Mouse (Mus musculus) forebrain, embryonic 16.5 days (tissue): Measurements from ENCODE around the gene Amz2. TPM values are rescaled to one million over a fixed set of nuclear protein-coding genes. Genes with fewer than 3 reads are reported as not detected.

Source experiments
- ATAC-seq: fragments of 200-750 bp; cut with Nextera tagmentation; 2 replicates; pipeline ENCODE4 v1.8.0; 2017; ENCODE audit warnings: mild to moderate bottlenecking, moderate library complexity
- H3K27ac ChIP-seq: fragments of 300-500 bp; sonication (generic); 2 replicates; pipeline ENCODE4 v1.5.1; 2014; ENCODE audit warnings: low read length, control low read depth
- H3K27me3 ChIP-seq: fragments of 300-500 bp; sonication (generic); replicated peaks from 2 replicates; pipeline ENCODE4 v1.6.1; 2014; ENCODE audit warnings: low read length; ENCODE audit not compliant: control insufficient read depth, insufficient read depth
- H3K36me3 ChIP-seq: fragments of 300-500 bp; sonication (generic); 2 replicates; pipeline ENCODE4 v1.6.1; 2014; ENCODE audit not compliant: control insufficient read depth, insufficient read depth
- H3K4me1 ChIP-seq: fragments of 300-500 bp; sonication (generic); replicated peaks from 2 replicates; pipeline ENCODE4 v1.6.1; 2014; ENCODE audit warnings: low read length; ENCODE audit not compliant: control insufficient read depth, insufficient read depth
- H3K4me2 ChIP-seq: fragments of 300-500 bp; sonication (generic); 2 replicates; pipeline ENCODE4 v1.6.1; 2014; ENCODE audit warnings: mild to moderate bottlenecking, low read length, control low read depth
- H3K4me3 ChIP-seq: fragments of 300-500 bp; sonication (generic); replicated peaks from 2 replicates; pipeline ENCODE4 v1.5.1; 2014; ENCODE audit warnings: mild to moderate bottlenecking, low read length, control low read depth
- H3K9ac ChIP-seq: fragments of 300-500 bp; sonication (generic); replicated peaks from 2 replicates; pipeline ENCODE4 v1.6.1; 2014; ENCODE audit warnings: low read depth, low read length, control low read depth
- H3K9me3 ChIP-seq: fragments of 300-500 bp; sonication (generic); 2 replicates; pipeline ENCODE4 v1.6.1; 2016; ENCODE audit warnings: low read length; ENCODE audit not compliant: control insufficient read depth
- WGBS: fragments of 180-500 bp; shearing (Covaris S2); extraction: QIAGEN DNeasy Blood & Tissue Kit; methylation state at CpG from one replicate; pipeline ENCODE4 v1.1.7; 2014; 5-methylcytosine and 5-hydroxymethylcytosine counted together
- polyA plus RNA-seq: library from polyadenylated mRNA; unstranded; fragments of >200 nt; fragmentation: Nextera tagmentation; extraction: Ambion mirVana; gene quantifications from 2 replicates; pipeline ENCODE4 v1.2.1, GENCODE M21; 2015

Gene Amz2
- polyA plus RNA-seq, 1 experiment from 2014 or later: 70.5 TPM

DNA sequence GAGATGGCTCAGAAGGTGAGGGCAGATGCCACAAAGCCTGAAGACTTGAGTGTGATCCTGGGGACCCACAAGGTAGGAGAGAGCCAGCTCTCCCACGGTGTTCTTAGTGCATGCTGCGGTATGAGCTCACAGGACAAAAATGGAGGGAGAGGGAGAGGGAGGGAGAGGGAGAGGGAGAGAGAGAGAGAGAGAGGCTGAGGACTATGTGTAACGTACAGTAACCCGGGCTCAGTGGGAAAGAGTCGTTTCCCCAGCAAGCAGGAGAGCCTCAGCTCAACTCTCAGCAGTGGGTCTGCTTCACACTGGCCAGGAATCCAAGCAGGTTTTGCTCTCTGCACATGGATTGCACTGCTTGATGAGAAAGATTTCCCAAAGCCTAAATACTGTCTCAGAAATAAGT lies 13.5 kb downstream of the Amz2 start:
- Histone ChIP-seq H3K9ac (no peak overlapping the region), H3K27ac (no peak overlapping the region), H3K4me3 (no peak overlapping the region), H3K4me2 (no peak overlapping the region; the same call in 1 of the 2 replicates), H3K36me3 (peaks cover 18% of the 10 kb centered on the region), H3K27me3 (no peaks in the 10 kb centered on the region), H3K4me1 (peaks cover 8% of the 10 kb centered on the region), H3K9me3 (no peaks in the 10 kb centered on the region)
- ATAC-seq: peak; percentile 42
- 16% methylated on average over 5 of the region's 5 CpGs for WGBS

GRCm38 (mm10) chr11:109439829-109440340 lies 14.1 kb downstream of the Amz2 start:
- ATAC-seq: peak; percentile 53
- H3K9me3 ChIP-seq: no peaks in the 10 kb centered on the region
- H3K27me3 ChIP-seq: no peaks in the 10 kb centered on the region
- peak overlapping the region; percentile 53 for H3K9ac ChIP-seq
- WGBS: 2% methylated on average over 32 of the region's 32 CpGs
- H3K4me1 ChIP-seq: peaks cover 8% of the 10 kb centered on the region
- H3K4me2 ChIP-seq: peak overlapping the region; percentile 65
- H3K27ac ChIP-seq: no peak overlapping the region
- H3K36me3 ChIP-seq: peaks cover 11% of the 10 kb centered on the region
- H3K4me3 ChIP-seq: peak overlapping the region; percentile 45

- Histone ChIP-seq H3K4me1 (peaks cover 11% of the 10 kb centered on the region), H3K27ac (no peak overlapping the region), H3K9me3 (no peaks in the 10 kb centered on the region), H3K9ac (no peak overlapping the region), H3K4me3 (no peak overlapping the region), H3K4me2 (no peak overlapping the region), H3K36me3 (peaks cover 6% of the 10 kb centered on the region; the same call in 1 of the 2 replicates), H3K27me3 (no peaks in the 10 kb centered on the region)
- ATAC-seq: no peak
- WGBS: 63% methylated on average over 4 of the region's 4 CpGs
These were observed 14.9 kb downstream of the Amz2 start for GRCm38 (mm10) chr11:109440641-109441040.

- Histone ChIP-seq H3K4me2 (no peak overlapping the region), H3K27ac (no peak overlapping the region), H3K9me3 (no peaks in the 10 kb centered on the region), H3K4me1 (peaks cover 11% of the 10 kb centered on the region), H3K27me3 (no peaks in the 10 kb centered on the region), H3K36me3 (peaks cover 6% of the 10 kb centered on the region; the same call in 1 of the 2 replicates), H3K9ac (no peak overlapping the region), H3K4me3 (no peak overlapping the region)
- ATAC-seq: no peak
- WGBS: 61% methylated on average over 3 of the region's 3 CpGs
These were observed 15.4 kb downstream of the Amz2 start for GRCm38 (mm10) chr11:109441119-109441518.

DNA sequence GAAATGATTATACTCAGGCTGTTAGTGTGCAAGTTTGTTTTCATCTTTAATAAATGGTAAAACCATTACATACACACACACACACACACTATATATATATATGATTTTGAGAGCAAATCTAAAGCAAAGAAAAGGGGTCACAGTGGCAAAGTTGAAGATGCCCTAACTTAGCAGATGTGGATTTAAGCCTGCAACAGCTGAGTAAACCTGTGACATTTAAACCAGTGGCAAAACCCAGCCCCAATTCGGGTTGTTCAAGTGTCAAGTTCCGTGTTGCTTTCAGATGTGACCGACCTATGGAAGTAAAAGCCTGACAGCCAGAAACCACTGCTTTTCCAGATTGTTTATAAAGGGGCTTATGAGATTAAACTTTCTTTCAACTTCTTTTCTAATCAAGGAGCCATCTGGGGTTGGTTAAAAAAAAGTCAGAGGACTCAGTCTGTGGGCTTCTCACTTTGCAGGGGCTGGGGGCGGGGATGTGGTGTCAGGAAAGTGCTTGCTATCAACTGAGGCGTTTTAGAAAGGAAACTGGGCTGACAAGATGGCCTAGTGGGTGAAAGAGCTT lies 16.5 kb downstream of the Amz2 start:
- Histone ChIP-seq H3K9ac (no peak overlapping the region), H3K36me3 (peaks cover 5% of the 10 kb centered on the region; the same call in 1 of the 2 replicates), H3K9me3 (no peaks in the 10 kb centered on the region), H3K4me2 (no peak overlapping the region), H3K27ac (no peak overlapping the region), H3K4me1 (peaks cover 11% of the 10 kb centered on the region), H3K4me3 (no peak overlapping the region), H3K27me3 (no peaks in the 10 kb centered on the region)
- WGBS: 70% methylated on average over 5 of the region's 5 CpGs
- ATAC-seq: no peak

DNA sequence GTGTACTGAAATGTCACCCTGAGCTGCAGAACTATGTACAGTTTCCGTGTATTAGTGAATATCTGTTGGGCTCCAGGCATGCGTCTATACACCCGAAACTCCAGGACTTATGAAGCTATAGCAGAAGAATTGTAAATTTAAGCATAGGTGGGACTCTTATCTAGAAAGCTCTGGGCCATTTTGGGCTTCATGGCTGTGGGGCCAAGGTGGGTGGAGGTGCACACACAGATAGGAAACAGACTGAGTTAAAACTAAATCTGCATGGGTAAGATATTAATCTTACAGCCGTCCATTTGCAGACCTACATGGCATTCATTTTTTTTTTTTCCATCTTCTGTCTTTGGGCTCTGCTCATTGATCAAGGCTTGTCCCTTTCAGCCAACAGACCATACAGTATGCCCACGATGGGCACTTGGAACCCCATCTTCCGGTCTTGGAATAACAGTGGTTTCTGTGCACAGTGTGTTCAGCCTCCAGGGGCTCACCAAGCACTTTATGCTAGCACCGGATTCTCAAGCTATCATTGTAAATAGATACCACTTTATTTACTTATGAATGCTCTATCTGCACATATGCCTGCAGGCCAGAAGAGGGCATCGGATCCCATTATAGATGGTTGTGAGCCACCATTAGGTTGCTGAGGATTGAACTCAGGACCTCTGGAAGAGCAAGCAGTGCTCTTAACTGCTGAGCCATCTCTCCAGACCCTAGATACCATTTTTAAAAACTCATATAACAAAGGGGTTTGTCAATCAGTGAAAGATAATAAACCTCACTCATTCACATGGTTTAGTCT lies 17.9 kb downstream of the Amz2 start:
- H3K4me1 ChIP-seq: peaks cover 11% of the 10 kb centered on the region
- no peaks in the 10 kb centered on the region for H3K9me3 ChIP-seq
- no peaks in the 10 kb centered on the region for H3K36me3 ChIP-seq
- no peak overlapping the region for H3K4me2 ChIP-seq
- no peak overlapping the region for H3K9ac ChIP-seq
- ATAC-seq: no peak
- H3K27ac ChIP-seq: no peak overlapping the region
- no peaks in the 10 kb centered on the region for H3K27me3 ChIP-seq
- H3K4me3 ChIP-seq: no peak overlapping the region
- 92% methylated on average over 8 of the region's 8 CpGs for WGBS

DNA sequence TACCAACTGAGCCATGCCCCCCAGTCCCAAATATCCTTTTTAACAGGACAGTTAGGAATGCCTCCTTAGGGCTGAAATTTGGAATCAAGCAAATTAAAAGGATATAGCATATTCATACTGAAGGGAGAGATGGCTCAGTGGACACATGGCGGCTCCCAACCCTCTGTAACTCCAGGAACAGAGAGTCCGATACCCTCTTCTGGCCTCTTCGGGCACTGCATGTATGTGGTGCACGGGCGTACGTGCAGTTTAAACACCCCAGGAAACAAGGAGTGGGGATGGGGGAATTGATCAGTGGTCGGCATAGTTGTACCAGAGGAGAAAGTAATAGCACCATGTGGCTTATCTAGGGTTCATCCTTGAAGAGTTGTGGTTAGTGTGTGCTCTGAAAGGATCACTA lies 18.9 kb downstream of the Amz2 start:
- H3K9ac ChIP-seq: no peak overlapping the region
- no peak overlapping the region for H3K4me3 ChIP-seq
- H3K27ac ChIP-seq: no peak overlapping the region
- H3K4me2 ChIP-seq: no peak overlapping the region
- H3K36me3 ChIP-seq: no peaks in the 10 kb centered on the region
- no peaks in the 10 kb centered on the region for H3K27me3 ChIP-seq
- H3K9me3 ChIP-seq: no peaks in the 10 kb centered on the region
- ATAC-seq: no peak
- H3K4me1 ChIP-seq: peaks cover 8% of the 10 kb centered on the region
- 39% methylated on average over 7 of the region's 7 CpGs for WGBS

GRCm38 (mm10) chr11:109445438-109446035 lies 19.8 kb downstream of the Amz2 start:
- Histone ChIP-seq H3K36me3 (no peaks in the 10 kb centered on the region), H3K27me3 (no peaks in the 10 kb centered on the region), H3K4me3 (no peak overlapping the region), H3K27ac (no peak overlapping the region), H3K9ac (no peak overlapping the region), H3K4me1 (0 out of 2 replicates have a peak, but pooled peaks cover 3% of the 10 kb centered on the region), H3K4me2 (no peak overlapping the region), H3K9me3 (no peaks in the 10 kb centered on the region)
- ATAC-seq: peak; percentile 69
- 39% methylated on average over 13 of the region's 13 CpGs for WGBS

- Histone ChIP-seq H3K9me3 (no peaks in the 10 kb centered on the region), H3K9ac (no peak overlapping the region), H3K4me3 (no peak overlapping the region), H3K36me3 (peaks cover 2% of the 10 kb centered on the region; the same call in 1 of the 2 replicates), H3K27ac (no peak overlapping the region), H3K4me1 (no peaks in the 10 kb centered on the region), H3K27me3 (no peaks in the 10 kb centered on the region), H3K4me2 (no peak overlapping the region)
- 79% methylated on average over 11 of the region's 11 CpGs for WGBS
- ATAC-seq: no peak
These were observed 25.4 kb downstream of the Amz2 start for GRCm38 (mm10) chr11:109451169-109451568.
